Mouse (Mus musculus) midbrain, embryonic 11.5 days (tissue): ENCODE data around the gene Cp. TPM values are rescaled to one million over a fixed set of nuclear protein-coding genes. Genes with fewer than 3 reads are reported as not detected.
"Not testable (repeated sequence)": the region's sequence is repeated elsewhere in the genome, so short reads cannot be mapped to it uniquely, and the experiment has no call there.

Experiments
- ATAC-seq: fragments of 200-750 bp; cut with Nextera tagmentation; 2 replicates; pipeline ENCODE4 v1.8.0; 2017; ENCODE audit warnings: moderate TSS enrichment, moderate library complexity; ENCODE audit not compliant: low FRiP score
- DNase-seq: peaks from one replicate; pipeline ENCODE4 v3.0.0; 2015; ENCODE audit warnings: low spot score; ENCODE audit errors: missing footprints
- H3K27ac ChIP-seq: fragments of 300-500 bp; sonication (generic); 2 replicates; pipeline ENCODE4 v1.5.1; 2014; ENCODE audit warnings: low read depth, low read length
- H3K27me3 ChIP-seq: fragments of 300-500 bp; sonication (generic); 2 replicates; pipeline ENCODE4 v1.6.1; 2014; ENCODE audit warnings: mild to moderate bottlenecking, low read length, moderate library complexity, mixed read lengths; ENCODE audit not compliant: control insufficient read depth, insufficient read depth
- H3K36me3 ChIP-seq: fragments of 300-500 bp; sonication (generic); 2 replicates; pipeline ENCODE4 v1.6.1; 2014; ENCODE audit warnings: mild to moderate bottlenecking, low read length, moderate library complexity, mixed read lengths; ENCODE audit not compliant: control insufficient read depth, insufficient read depth
- H3K4me1 ChIP-seq: fragments of 300-500 bp; sonication (generic); 2 replicates; pipeline ENCODE4 v1.6.1; 2014; ENCODE audit warnings: low read length; ENCODE audit not compliant: control insufficient read depth, insufficient read depth
- H3K4me2 ChIP-seq: fragments of 300-500 bp; sonication (generic); 2 replicates; pipeline ENCODE4 v1.6.1; 2014; ENCODE audit warnings: mild to moderate bottlenecking, moderate library complexity
- H3K4me3 ChIP-seq: fragments of 300-500 bp; sonication (generic); 2 replicates; pipeline ENCODE4 v1.5.1; 2014; ENCODE audit warnings: low read depth, low read length
- H3K9ac ChIP-seq: fragments of 300-500 bp; sonication (generic); 2 replicates; pipeline ENCODE4 v1.6.1; 2014; ENCODE audit warnings: low read length
- H3K9me3 ChIP-seq: fragments of 300-500 bp; sonication (generic); 2 replicates; pipeline ENCODE4 v1.6.1; 2016; ENCODE audit warnings: low read length; ENCODE audit not compliant: control insufficient read depth
- WGBS: fragments of 180-500 bp; shearing (Covaris S2); extraction: QIAGEN DNeasy Blood & Tissue Kit; methylation state at CpG from one replicate; pipeline ENCODE4 v1.1.7; 2014; 5-methylcytosine and 5-hydroxymethylcytosine counted together
- polyA plus RNA-seq: library from polyadenylated mRNA; unstranded; fragments of >200 nt; fragmentation: Nextera tagmentation; extraction: Ambion mirVana; gene quantifications from 2 replicates; pipeline ENCODE4 v1.2.1, GENCODE M21; 2014

Cp gene
- 8.1 and 8.4 TPM in 2 replicates for polyA plus RNA-seq

GRCm38 (mm10) chr3:19956885-19957284, at the start of gene Cp:
Gene Cp (plus strand): TSS chr3:19957054.
- peaks cover 8% of the 10 kb centered on the region; the same call in 1 of the 2 replicates for H3K4me1 ChIP-seq
- ATAC-seq (0 out of 2 replicates have a peak, but pooled peaks have one; percentile 35), DNase-seq (peak; percentile 85)
- H3K9ac ChIP-seq = no peak within 1 kb of the TSS
- H3K4me2 ChIP-seq = 0 out of 2 replicates have a peak within 1 kb of the TSS, but pooled peaks have one; percentile 3
- H3K27me3 ChIP-seq = no peaks in the 10 kb centered on the region
- H3K4me3 ChIP-seq = no peak within 1 kb of the TSS
- H3K27ac ChIP-seq = no peak within 1 kb of the TSS
- 35% methylated on average over 5 of the region's 5 CpGs for WGBS
- H3K36me3 ChIP-seq = no peaks in the 10 kb centered on the region
- no peaks in the 10 kb centered on the region for H3K9me3 ChIP-seq

GRCm38 (mm10) chr3:19948552-19948951, 8.3 kb upstream of the Cp start:
- ATAC-seq = no peak
- DNase-seq = no peak
- no peak overlapping the region for H3K9ac ChIP-seq
- H3K4me3 ChIP-seq = no peak overlapping the region
- no peaks in the 10 kb centered on the region for H3K9me3 ChIP-seq
- no peaks in the 10 kb centered on the region for H3K27me3 ChIP-seq
- H3K4me2 ChIP-seq = no peak overlapping the region
- no peaks in the 10 kb centered on the region for H3K36me3 ChIP-seq
- H3K4me1 ChIP-seq = peaks cover 3% of the 10 kb centered on the region; the same call in 1 of the 2 replicates
- H3K27ac ChIP-seq = no peak overlapping the region

- not testable (repeated sequence) for H3K27me3 ChIP-seq, H3K36me3 ChIP-seq, H3K9me3 ChIP-seq, H3K4me3 ChIP-seq, DNase-seq, H3K9ac ChIP-seq, H3K4me2 ChIP-seq, H3K4me1 ChIP-seq, H3K27ac ChIP-seq, ATAC-seq
- 94% methylated on average over 1 of the region's 1 CpGs for WGBS
Observed at GRCm38 (mm10) chr3:19949401-19949800, 7.5 kb upstream of the Cp start.

- 34% methylated on average over 1 of the region's 1 CpGs for WGBS
- no peak overlapping the region for H3K4me3 ChIP-seq
Observed at GRCm38 (mm10) chr3:19953425-19953824, 3.4 kb upstream of the Cp start.

GRCm38 (mm10) chr3:19953865-19954264, 3.0 kb upstream of the Cp start:
- H3K4me1 ChIP-seq = peaks cover 8% of the 10 kb centered on the region; the same call in 1 of the 2 replicates
- no peaks in the 10 kb centered on the region for H3K27me3 ChIP-seq
- DNase-seq (no peak), ATAC-seq (peak; percentile 42; the same call in 1 of the 2 replicates)
- H3K27ac ChIP-seq = no peak overlapping the region
- no peak overlapping the region for H3K4me2 ChIP-seq
- H3K9ac ChIP-seq = no peak overlapping the region
- H3K36me3 ChIP-seq = no peaks in the 10 kb centered on the region
- no peaks in the 10 kb centered on the region for H3K9me3 ChIP-seq
- H3K4me3 ChIP-seq = no peak overlapping the region
- WGBS = 17% methylated on average over 3 of the region's 3 CpGs

More at GRCm38 (mm10) chr3:19953425-19953824, 3.4 kb upstream of the Cp start:
- H3K9me3 ChIP-seq = no peaks in the 10 kb centered on the region
- DNase-seq = no peak
- no peaks in the 10 kb centered on the region for H3K36me3 ChIP-seq
- H3K4me1 ChIP-seq = peaks cover 8% of the 10 kb centered on the region; the same call in 1 of the 2 replicates
- no peak overlapping the region for H3K4me2 ChIP-seq
- no peaks in the 10 kb centered on the region for H3K27me3 ChIP-seq
- H3K9ac ChIP-seq = no peak overlapping the region
- ATAC-seq = 0 out of 2 replicates have a peak, but pooled peaks have one; percentile 16
- H3K27ac ChIP-seq = no peak overlapping the region

- H3K4me3 ChIP-seq = no peak overlapping the region
- DNase-seq (no peak), ATAC-seq (no peak)
- H3K4me2 ChIP-seq = no peak overlapping the region
- H3K9ac ChIP-seq = no peak overlapping the region
- no peaks in the 10 kb centered on the region for H3K36me3 ChIP-seq
- H3K9me3 ChIP-seq = no peaks in the 10 kb centered on the region
- no peak overlapping the region for H3K27ac ChIP-seq
- H3K4me1 ChIP-seq = peaks cover 8% of the 10 kb centered on the region; the same call in 1 of the 2 replicates
- H3K27me3 ChIP-seq = no peaks in the 10 kb centered on the region
Observed at GRCm38 (mm10) chr3:19958031-19958430, 1.2 kb downstream of the Cp start.

GRCm38 (mm10) chr3:19958983-19959382, 2.1 kb downstream of the Cp start:
- no peak overlapping the region for H3K27ac ChIP-seq
- no peak for DNase-seq
- ATAC-seq = no peak
- WGBS = 87% methylated on average over 1 of the region's 1 CpGs
- H3K4me3 ChIP-seq = no peak overlapping the region
- no peak overlapping the region for H3K4me2 ChIP-seq
- no peak overlapping the region for H3K9ac ChIP-seq
- H3K4me1 ChIP-seq = peaks cover 2% of the 10 kb centered on the region; the same call in 1 of the 2 replicates
- H3K9me3 ChIP-seq = no peaks in the 10 kb centered on the region
- no peaks in the 10 kb centered on the region for H3K36me3 ChIP-seq
- H3K27me3 ChIP-seq = no peaks in the 10 kb centered on the region

- Histone ChIP-seq H3K4me1 (peaks cover 2% of the 10 kb centered on the region; the same call in 1 of the 2 replicates), H3K9ac (no peak overlapping the region), H3K27me3 (no peaks in the 10 kb centered on the region), H3K4me3 (no peak overlapping the region), H3K9me3 (no peaks in the 10 kb centered on the region), H3K4me2 (no peak overlapping the region), H3K36me3 (no peaks in the 10 kb centered on the region), H3K27ac (no peak overlapping the region)
- ATAC-seq = no peak
- DNase-seq = no peak
- WGBS = 75% methylated on average over 3 of the region's 3 CpGs
Observed at GRCm38 (mm10) chr3:19960570-19961114, 3.8 kb downstream of the Cp start.

- WGBS = 86% methylated on average over 2 of the region's 2 CpGs
Observed at GRCm38 (mm10) chr3:19961341-19961740, 4.5 kb downstream of the Cp start.

More at GRCm38 (mm10) chr3:19961341-19961740, 4.5 kb downstream of the Cp start:
- ATAC-seq (no peak), DNase-seq (no peak)
- Histone ChIP-seq H3K27me3 (no peaks in the 10 kb centered on the region), H3K9me3 (no peaks in the 10 kb centered on the region), H3K27ac (no peak overlapping the region), H3K4me2 (no peak overlapping the region), H3K9ac (no peak overlapping the region), H3K4me1 (peaks cover 2% of the 10 kb centered on the region; the same call in 1 of the 2 replicates), H3K36me3 (no peaks in the 10 kb centered on the region), H3K4me3 (no peak overlapping the region)
